Mouse (Mus musculus) E14TG2a.4 (cell line): Measurements from ENCODE around the gene Sstr4.

Source experiments
- CTCF ChIP-seq: conservative IDR thresholded peaks from 2 replicates; pipeline ENCODE4 v1.5.1; 2014; ENCODE audit warnings: low read length
- POU5F1 ChIP-seq: IDR thresholded peaks from 2 replicates; pipeline ENCODE4 v1.6.1; 2014; ENCODE audit warnings: low read length, borderline replicate concordance

DNA sequence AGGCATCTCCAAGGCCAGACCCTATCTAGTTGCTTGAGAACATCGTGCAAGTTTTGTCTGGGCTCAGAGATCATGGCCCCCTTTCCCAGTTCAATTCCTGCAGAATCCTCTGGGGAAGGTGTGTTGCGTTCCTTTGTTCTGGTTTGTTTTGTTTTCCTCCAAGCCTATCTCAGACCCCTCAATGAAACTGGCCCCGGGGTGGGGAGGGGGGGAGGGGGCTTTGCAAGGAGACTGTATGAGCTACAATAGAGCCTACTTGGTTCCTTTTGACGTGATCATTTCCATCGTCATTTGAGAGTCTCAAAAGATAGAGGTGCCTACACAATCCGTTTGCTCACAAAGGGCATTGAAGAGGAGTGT lies 13.6 kb downstream of the Sstr4 start:
- TF ChIP-seq CTCF (no peak), POU5F1 (no peak)
